Mouse (Mus musculus): Measurements from ENCODE around the gene Uggt2.

- no peak for TF ChIP-seq CTCF (IDR thresholded peaks at IDR 0.05; ENCODE audit: low read depth, low read length)
- TF ChIP-seq POLR2A (IDR thresholded peaks at IDR 0.05; ENCODE audit: extremely low read depth, insufficient read depth, low read length) = no peak
Observed at GRCm38 (mm10) chr14:119043765-119044164, 55.5 kb downstream of the Uggt2 start.
